Mouse (Mus musculus) hindbrain, embryonic 15.5 days (tissue): ENCODE results near the gene Rtl4. TPM values are rescaled to one million over a fixed set of nuclear protein-coding genes. Genes with fewer than 3 reads are reported as not detected.

ENCODE experiments used
- ATAC-seq: fragments of 200-750 bp; cut with Nextera tagmentation; 2 replicates; pipeline ENCODE4 v1.8.0; 2017; ENCODE audit warnings: low read depth, moderate number of reproducible peaks, moderate TSS enrichment; ENCODE audit not compliant: low FRiP score
- H3K27ac ChIP-seq: fragments of 300-500 bp; sonication (generic); replicated peaks from 2 replicates; pipeline ENCODE4 v1.5.1; 2015; ENCODE audit warnings: mild to moderate bottlenecking, inconsistent platforms
- H3K27me3 ChIP-seq: fragments of 300-500 bp; sonication (generic); 2 replicates; pipeline ENCODE4 v1.6.1; 2015; ENCODE audit warnings: control low read depth, inconsistent platforms
- H3K36me3 ChIP-seq: fragments of 300-500 bp; sonication (generic); 2 replicates; pipeline ENCODE4 v1.6.1; 2015; ENCODE audit warnings: control low read depth, inconsistent platforms
- H3K4me1 ChIP-seq: fragments of 300-500 bp; sonication (generic); replicated peaks from 2 replicates; pipeline ENCODE4 v1.6.1; 2015; ENCODE audit warnings: control low read depth, inconsistent platforms
- H3K4me2 ChIP-seq: fragments of 300-500 bp; sonication (generic); 2 replicates; pipeline ENCODE4 v1.6.1; 2015; ENCODE audit warnings: moderate library complexity, mild to moderate bottlenecking, inconsistent platforms
- H3K4me3 ChIP-seq: fragments of 300-500 bp; sonication (generic); 2 replicates; pipeline ENCODE4 v1.5.1; 2015; ENCODE audit warnings: mild to moderate bottlenecking, inconsistent platforms
- H3K9ac ChIP-seq: fragments of 300-500 bp; sonication (generic); 2 replicates; pipeline ENCODE4 v1.6.1; 2015; ENCODE audit warnings: inconsistent platforms
- H3K9me3 ChIP-seq: fragments of 300-500 bp; sonication (generic); 2 replicates; pipeline ENCODE4 v1.6.1; 2016; ENCODE audit warnings: control low read depth, inconsistent platforms
- WGBS: fragments of 180-500 bp; shearing (Covaris S2); methylation state at CpG from one replicate; pipeline ENCODE4 v1.1.7; 2015; 5-methylcytosine and 5-hydroxymethylcytosine counted together
- polyA plus RNA-seq: library from polyadenylated mRNA; unstranded; fragments of >200 nt; fragmentation: Nextera tagmentation; extraction: Ambion mirVana; gene quantifications from 2 replicates; pipeline ENCODE4 v1.2.1, GENCODE M21; 2015

The Rtl4 gene
- polyA plus RNA-seq = 1.2 TPM in 2 replicates

GRCm38 (mm10) chrX:144688207-144689118, at the start of gene Rtl4:
TSS of gene Rtl4 (plus strand) at chrX:144688907.
- peak within 1 kb of the TSS; percentile 49 for H3K4me3 ChIP-seq
- no peak within 1 kb of the TSS for H3K27ac ChIP-seq
- H3K27me3 ChIP-seq = no peaks in the 10 kb centered on the region; the same call in 1 of the 2 replicates
- H3K4me1 ChIP-seq = no peaks in the 10 kb centered on the region
- H3K4me2 ChIP-seq = peak within 1 kb of the TSS; percentile 70
- H3K9me3 ChIP-seq = no peaks in the 10 kb centered on the region
- H3K9ac ChIP-seq = peak within 1 kb of the TSS; percentile 41
- H3K36me3 ChIP-seq = no peaks in the 10 kb centered on the region
- ATAC-seq = peak; percentile 84
- WGBS = 21% methylated on average over 24 of the region's 31 CpGs

GRCm38 (mm10) chrX:144644756-144645155, 44.0 kb upstream of the Rtl4 start:
- Histone ChIP-seq H3K27me3 (no peaks in the 10 kb centered on the region), H3K9ac (no peak overlapping the region), H3K4me1 (no peaks in the 10 kb centered on the region), H3K27ac (no peak overlapping the region), H3K4me2 (no peak overlapping the region), H3K9me3 (no peaks in the 10 kb centered on the region), H3K36me3 (no peaks in the 10 kb centered on the region), H3K4me3 (no peak overlapping the region)
- 79% methylated on average over 3 of the region's 3 CpGs for WGBS
- no peak for ATAC-seq

- ATAC-seq = no peak
- 33% methylated on average over 1 of the region's 1 CpGs for WGBS
Observed at GRCm38 (mm10) chrX:144645394-144645793, 43.3 kb upstream of the Rtl4 start.

GRCm38 (mm10) chrX:144652196-144652595, 36.5 kb upstream of the Rtl4 start:
- H3K27ac ChIP-seq = no peak overlapping the region
- no peak overlapping the region for H3K4me3 ChIP-seq
- H3K36me3 ChIP-seq = no peaks in the 10 kb centered on the region
- no peaks in the 10 kb centered on the region for H3K9me3 ChIP-seq
- no peak overlapping the region for H3K9ac ChIP-seq
- no peaks in the 10 kb centered on the region for H3K4me1 ChIP-seq
- no peak for ATAC-seq
- no peaks in the 10 kb centered on the region for H3K27me3 ChIP-seq
- no peak overlapping the region for H3K4me2 ChIP-seq
- WGBS = 82% methylated on average over 2 of the region's 2 CpGs

More at GRCm38 (mm10) chrX:144645394-144645793, 43.3 kb upstream of the Rtl4 start:
- no peak overlapping the region for H3K9ac ChIP-seq
- no peaks in the 10 kb centered on the region for H3K9me3 ChIP-seq
- no peak overlapping the region for H3K4me2 ChIP-seq
- no peak overlapping the region for H3K27ac ChIP-seq
- no peaks in the 10 kb centered on the region for H3K4me1 ChIP-seq
- no peaks in the 10 kb centered on the region for H3K27me3 ChIP-seq
- no peaks in the 10 kb centered on the region for H3K36me3 ChIP-seq
- H3K4me3 ChIP-seq = no peak overlapping the region

- ATAC-seq = no peak
- Histone ChIP-seq H3K4me3 (peak overlapping the region; percentile 49), H3K4me1 (no peaks in the 10 kb centered on the region), H3K27me3 (no peaks in the 10 kb centered on the region; the same call in 1 of the 2 replicates), H3K36me3 (no peaks in the 10 kb centered on the region), H3K4me2 (peak overlapping the region; percentile 70), H3K9me3 (no peaks in the 10 kb centered on the region), H3K9ac (peak overlapping the region; percentile 41), H3K27ac (no peak overlapping the region)
- WGBS = 19% methylated on average over 20 of the region's 20 CpGs
Observed at GRCm38 (mm10) chrX:144687742-144688141, 965 bp upstream of the Rtl4 start.

GRCm38 (mm10) chrX:144688142-144688206, 733 bp upstream of the Rtl4 start, which contains the start of gene Trpc5:
TSS of gene Trpc5 (minus strand) at chrX:144688180.
- Histone ChIP-seq H3K4me2 (peak within 1 kb of the TSS; percentile 70), H3K4me3 (peak within 1 kb of the TSS; percentile 49), H3K36me3 (no peaks in the 10 kb centered on the region), H3K9me3 (no peaks in the 10 kb centered on the region), H3K27ac (no peak within 1 kb of the TSS), H3K9ac (peak within 1 kb of the TSS; percentile 41), H3K27me3 (no peaks in the 10 kb centered on the region; the same call in 1 of the 2 replicates), H3K4me1 (no peaks in the 10 kb centered on the region)
- 10% methylated on average over 1 of the region's 1 CpGs for WGBS
- ATAC-seq = peak; percentile 42; the same call in 1 of the 2 replicates

GRCm38 (mm10) chrX:144689119-144689858, 582 bp downstream of the Rtl4 start:
- peak overlapping the region; percentile 70 for H3K4me2 ChIP-seq
- H3K36me3 ChIP-seq = no peaks in the 10 kb centered on the region
- peak; percentile 72; the same call in 1 of the 2 replicates for ATAC-seq
- H3K9me3 ChIP-seq = no peaks in the 10 kb centered on the region
- H3K27ac ChIP-seq = no peak overlapping the region
- no peaks in the 10 kb centered on the region for H3K4me1 ChIP-seq
- H3K4me3 ChIP-seq = peak overlapping the region; percentile 49
- WGBS = 22% methylated on average over 21 of the region's 21 CpGs
- H3K27me3 ChIP-seq = no peaks in the 10 kb centered on the region; the same call in 1 of the 2 replicates
- peak overlapping the region; percentile 41 for H3K9ac ChIP-seq

GRCm38 (mm10) chrX:144689859-144690181, 1.1 kb downstream of the Rtl4 start:
- no peaks in the 10 kb centered on the region for H3K9me3 ChIP-seq
- H3K9ac ChIP-seq = 0 out of 2 replicates have a peak overlapping the region, but pooled peaks have one; percentile 10
- H3K27ac ChIP-seq = no peak overlapping the region
- H3K4me3 ChIP-seq = peak overlapping the region; percentile 49
- 12% methylated on average over 7 of the region's 7 CpGs for WGBS
- H3K27me3 ChIP-seq = no peaks in the 10 kb centered on the region; the same call in 1 of the 2 replicates
- no peaks in the 10 kb centered on the region for H3K36me3 ChIP-seq
- no peaks in the 10 kb centered on the region for H3K4me1 ChIP-seq
- H3K4me2 ChIP-seq = peak overlapping the region; percentile 70
- ATAC-seq = 0 out of 2 replicates have a peak, but pooled peaks have one; percentile 16

GRCm38 (mm10) chrX:144716330-144716729, 27.6 kb downstream of the Rtl4 start:
- Histone ChIP-seq H3K27me3 (no peaks in the 10 kb centered on the region), H3K27ac (no peak overlapping the region), H3K36me3 (no peaks in the 10 kb centered on the region), H3K4me2 (no peak overlapping the region), H3K9me3 (no peaks in the 10 kb centered on the region), H3K9ac (no peak overlapping the region), H3K4me3 (no peak overlapping the region), H3K4me1 (no peaks in the 10 kb centered on the region)
- ATAC-seq = no peak
- WGBS = 89% methylated on average over 1 of the region's 1 CpGs

- WGBS = 80% methylated on average over 3 of the region's 3 CpGs
Observed at GRCm38 (mm10) chrX:144747528-144748049, 58.9 kb downstream of the Rtl4 start.

GRCm38 (mm10) chrX:144986980-144987379, 298.3 kb downstream of the Rtl4 start:
- 48% methylated on average over 2 of the region's 2 CpGs for WGBS
- no peak overlapping the region for H3K4me2 ChIP-seq
- H3K27me3 ChIP-seq = no peaks in the 10 kb centered on the region
- H3K9me3 ChIP-seq = no peaks in the 10 kb centered on the region
- H3K36me3 ChIP-seq = no peaks in the 10 kb centered on the region
- H3K4me3 ChIP-seq = no peak overlapping the region
- no peak for ATAC-seq
- no peaks in the 10 kb centered on the region for H3K4me1 ChIP-seq
- H3K27ac ChIP-seq = no peak overlapping the region
- H3K9ac ChIP-seq = no peak overlapping the region

More at GRCm38 (mm10) chrX:144747528-144748049, 58.9 kb downstream of the Rtl4 start:
- H3K27ac ChIP-seq = no peak overlapping the region
- ATAC-seq = no peak
- no peaks in the 10 kb centered on the region for H3K4me1 ChIP-seq
- no peak overlapping the region for H3K4me2 ChIP-seq
- H3K9me3 ChIP-seq = no peaks in the 10 kb centered on the region
- H3K9ac ChIP-seq = no peak overlapping the region
- no peak overlapping the region for H3K4me3 ChIP-seq
- no peaks in the 10 kb centered on the region for H3K36me3 ChIP-seq
- H3K27me3 ChIP-seq = no peaks in the 10 kb centered on the region

GRCm38 (mm10) chrX:145065484-145065913, 376.8 kb downstream of the Rtl4 start:
- Histone ChIP-seq H3K9ac (no peak overlapping the region), H3K27me3 (no peaks in the 10 kb centered on the region), H3K27ac (no peak overlapping the region), H3K4me1 (no peaks in the 10 kb centered on the region), H3K4me2 (no peak overlapping the region), H3K4me3 (no peak overlapping the region), H3K9me3 (no peaks in the 10 kb centered on the region), H3K36me3 (no peaks in the 10 kb centered on the region)
- 32% methylated on average over 2 of the region's 2 CpGs for whole genome bisulfite sequencing
- ATAC-seq = no peak
